Mouse (Mus musculus): ENCODE measurements at regions not wholly inside any gene's neighbourhood (a gene's known extent, or its start where the extent isn't known, plus 50 kb on each side); places are given as distances from the start of the nearest gene placed in this dataset.

DNA sequence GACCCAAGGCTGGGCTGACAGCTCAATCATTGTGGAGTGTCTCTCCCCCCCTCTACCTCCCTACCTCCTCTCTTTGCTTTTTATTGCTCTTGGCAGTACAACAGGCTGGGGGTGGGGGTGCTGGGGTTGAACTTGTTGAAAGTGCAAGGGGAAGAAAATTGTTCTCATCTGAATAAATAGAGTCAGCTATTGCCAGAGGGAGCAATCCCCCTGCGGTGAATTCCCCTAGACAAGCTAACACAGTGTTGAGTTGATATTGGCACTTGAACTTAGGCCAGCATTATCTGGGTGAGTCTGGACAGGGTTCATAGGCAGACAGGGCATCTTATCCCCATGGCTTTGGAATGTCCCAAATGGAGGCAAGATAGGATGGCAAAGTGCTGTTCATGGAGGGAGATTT, 159.3 kb downstream of the Adamts15 start:
- TF ChIP-seq POLR2A (IDR thresholded peaks at IDR 0.05; ENCODE audit: borderline replicate concordance, extremely low read depth, low read depth, low read length) (no peak), CTCF (IDR thresholded peaks at IDR 0.05; ENCODE audit: insufficient read depth, low read length) (no peak)
